Mouse (Mus musculus): ENCODE measurements around the gene Ednrb.
A peak's percentile ranks its signal among the peaks of the same experiment; 100 is the strongest.
"Not testable (repeated sequence)": the region's sequence is repeated elsewhere in the genome, so short reads cannot be mapped to it uniquely, and the experiment has no call there.

Gene Ednrb

DNA sequence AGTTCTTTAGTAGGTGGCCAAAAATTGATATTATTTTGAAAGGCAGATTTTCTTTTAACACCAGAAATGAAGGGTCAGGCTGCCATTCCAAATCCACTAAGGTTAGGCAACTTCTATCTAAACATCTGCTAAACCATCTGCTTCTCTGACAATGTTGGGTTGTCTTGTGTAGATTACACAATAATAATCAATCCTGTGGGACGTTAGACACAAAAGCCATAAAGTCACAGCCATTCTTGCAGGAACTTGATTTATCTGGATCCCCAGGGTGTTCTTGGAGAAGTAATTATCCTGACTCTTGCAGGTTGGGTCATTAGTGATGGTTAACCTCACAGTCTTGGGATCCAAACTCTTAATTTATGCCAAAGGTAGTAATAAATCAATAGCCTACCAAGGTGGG lies 21.6 kb downstream of the Ednrb start:
- DNase-seq: no peak

GRCm38 (mm10) chr14:103816637-103817308 lies 27.4 kb downstream of the Ednrb start:
- no peak for DNase-seq

DNA sequence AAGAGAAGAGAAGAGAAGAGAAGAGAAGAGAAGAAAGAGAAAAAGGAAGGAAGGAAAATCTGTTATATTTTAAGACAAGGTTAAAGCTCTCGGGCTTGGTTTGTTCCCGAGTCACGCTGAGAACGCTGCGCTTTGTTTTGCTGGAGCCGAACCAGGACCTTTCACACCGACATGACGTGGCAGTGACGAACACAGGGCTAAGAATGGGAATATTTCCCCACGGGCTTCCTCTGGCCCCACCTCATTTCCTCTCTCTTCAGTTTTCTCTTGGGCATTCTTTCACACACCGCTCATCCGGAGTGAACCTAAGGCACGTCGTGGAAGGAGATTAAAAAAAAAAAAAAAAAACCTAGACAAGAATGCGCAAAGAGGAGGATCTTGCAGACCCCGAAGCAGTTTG lies 28.7 kb downstream of the Ednrb start:
- no peak for DNase-seq

DNA sequence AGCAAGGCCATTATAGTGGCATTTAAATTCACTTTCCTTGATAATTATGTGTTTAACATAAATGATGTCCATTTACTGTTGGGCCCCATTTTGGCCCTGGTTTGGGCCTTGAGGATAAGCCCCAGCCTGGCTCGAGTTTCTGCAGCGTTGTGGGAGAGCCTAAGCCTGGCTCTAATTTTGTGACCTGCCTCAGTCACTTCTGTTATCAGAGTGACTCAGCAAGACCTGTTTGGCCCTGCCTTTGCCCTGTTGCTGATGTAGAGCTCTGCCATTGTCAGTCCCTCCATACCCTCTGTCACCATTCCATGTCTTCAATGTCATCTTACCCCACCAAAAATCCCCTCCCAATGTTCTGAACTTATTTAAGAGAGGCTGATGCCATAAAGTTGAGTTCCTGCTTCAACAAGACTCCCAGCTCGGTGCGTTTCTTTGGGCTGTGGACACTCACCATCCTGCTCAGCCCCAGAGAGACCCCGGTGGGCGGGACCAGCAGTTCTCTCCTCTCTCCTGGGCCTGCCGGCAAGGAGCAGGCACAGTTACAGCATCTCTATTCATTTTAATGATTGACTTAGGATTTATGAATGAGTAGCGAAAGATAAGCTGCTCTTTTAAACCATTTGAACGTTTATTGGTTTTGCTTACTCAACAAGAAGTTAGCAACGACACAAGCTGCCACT lies 30.0 kb downstream of the Ednrb start:
- no peak for DNase-seq

- no peak for DNase-seq
Observed at GRCm38 (mm10) chr14:103813246-103813645, 31.0 kb downstream of the Ednrb start.

DNA sequence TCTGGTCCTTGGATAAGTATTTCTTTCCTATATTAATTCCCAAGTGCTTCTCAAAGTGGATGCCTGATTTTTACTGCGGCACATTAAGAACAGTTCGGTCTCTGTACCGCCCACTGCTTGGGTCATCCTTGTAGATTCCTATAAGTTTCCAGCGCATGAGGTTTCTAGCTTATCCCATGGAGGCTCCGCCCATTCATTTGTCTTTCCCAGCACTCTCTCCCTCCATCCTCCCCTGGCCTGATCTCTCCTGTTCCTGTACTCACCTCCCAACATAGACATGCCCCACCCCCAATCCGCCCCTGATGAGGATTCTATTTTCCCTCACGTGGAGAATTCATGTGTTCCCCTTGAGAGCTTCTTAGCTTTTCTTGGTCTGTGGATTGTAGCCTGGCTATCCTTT lies 32.9 kb downstream of the Ednrb start:
- no peak for DNase-seq

DNA sequence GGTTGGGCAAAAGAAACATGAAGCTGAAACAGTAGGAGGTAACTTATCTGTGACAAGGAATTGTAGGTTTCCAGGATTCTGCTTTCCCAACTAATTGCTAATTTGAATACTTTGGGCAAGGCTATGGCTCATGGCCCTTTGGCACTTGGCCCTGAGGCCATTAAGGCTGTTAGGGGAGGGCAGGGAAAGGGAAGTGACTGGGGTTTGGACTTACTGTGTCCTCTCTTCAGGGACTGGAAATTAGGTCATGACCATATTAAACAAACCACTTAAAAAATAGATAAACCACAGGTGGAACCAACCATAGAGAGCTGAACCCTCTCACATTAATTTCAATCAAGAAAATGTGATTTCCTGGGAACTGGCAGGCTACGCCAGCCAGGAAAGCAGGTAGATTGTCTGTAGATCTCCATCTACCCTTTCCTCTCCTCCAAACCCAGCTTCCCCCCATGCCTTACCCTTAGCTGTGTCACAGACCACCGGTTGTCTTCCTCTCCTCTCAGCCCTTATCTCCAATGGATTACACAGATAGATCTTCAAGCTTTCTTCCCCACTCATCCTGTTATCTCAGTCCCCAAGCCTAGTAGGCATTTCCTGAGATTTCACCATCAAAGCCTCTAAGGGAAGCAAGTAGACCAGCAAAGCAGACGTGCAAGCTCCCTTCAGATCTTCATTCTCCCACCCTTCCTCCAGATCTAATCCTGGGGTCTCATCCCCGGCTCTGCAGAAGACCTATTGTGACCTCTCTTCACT lies 40.1 kb downstream of the Ednrb start:
- no peak for DNase-seq

- DNase-seq: no peak
Observed at GRCm38 (mm10) chr14:103797123-103797522, 47.1 kb downstream of the Ednrb start.

DNA sequence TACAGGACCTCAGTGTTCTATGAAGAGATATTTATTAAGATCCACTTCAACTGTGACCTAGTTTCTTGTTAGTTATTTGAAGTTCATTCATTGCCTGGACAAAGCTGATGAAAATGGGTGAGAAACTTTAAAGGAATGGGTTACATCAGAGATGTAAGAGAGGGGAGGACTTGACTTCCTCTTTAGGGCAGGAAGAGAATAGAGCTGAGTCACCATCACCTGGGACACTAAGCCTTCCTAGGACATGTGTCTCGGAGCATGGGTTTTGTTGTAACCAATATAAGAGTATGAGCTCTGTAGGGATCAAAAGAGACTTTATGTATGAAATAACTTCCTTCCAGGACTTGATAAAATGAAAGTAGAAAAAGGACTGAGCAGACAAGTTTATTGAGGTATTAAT lies 48.6 kb downstream of the Ednrb start:
- no peak for DNase-seq

GRCm38 (mm10) chr14:103793409-103793808 lies 50.8 kb downstream of the Ednrb start:
- no peak for DNase-seq

- DNase-seq: no peak
Observed at GRCm38 (mm10) chr14:103792726-103793125, 51.5 kb downstream of the Ednrb start.

GRCm38 (mm10) chr14:103787547-103787946 lies 56.7 kb downstream of the Ednrb start:
- no peak for DNase-seq

GRCm38 (mm10) chr14:103785096-103785965 lies 58.9 kb downstream of the Ednrb start:
- no peak for DNase-seq

DNA sequence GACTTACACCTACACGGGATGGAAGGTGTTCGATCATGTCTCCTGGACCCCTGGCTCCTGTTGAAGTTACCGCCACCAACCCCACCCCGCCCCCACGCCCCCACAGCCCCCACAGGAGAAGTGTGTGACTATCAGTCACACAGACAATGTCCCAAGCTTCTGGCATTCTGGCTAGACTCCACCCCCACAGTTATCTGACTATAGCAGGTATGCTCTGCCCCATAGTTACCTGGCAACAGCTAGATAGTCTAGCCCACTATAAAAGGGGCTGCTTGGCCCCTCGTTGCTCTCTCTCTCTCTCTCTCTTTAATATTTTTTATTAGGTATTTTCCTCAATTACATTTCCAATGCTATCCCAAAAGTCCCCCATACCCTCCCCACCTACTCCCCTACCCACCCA lies 63.9 kb downstream of the Ednrb start:
- DNase-seq: not testable (repeated sequence)

DNA sequence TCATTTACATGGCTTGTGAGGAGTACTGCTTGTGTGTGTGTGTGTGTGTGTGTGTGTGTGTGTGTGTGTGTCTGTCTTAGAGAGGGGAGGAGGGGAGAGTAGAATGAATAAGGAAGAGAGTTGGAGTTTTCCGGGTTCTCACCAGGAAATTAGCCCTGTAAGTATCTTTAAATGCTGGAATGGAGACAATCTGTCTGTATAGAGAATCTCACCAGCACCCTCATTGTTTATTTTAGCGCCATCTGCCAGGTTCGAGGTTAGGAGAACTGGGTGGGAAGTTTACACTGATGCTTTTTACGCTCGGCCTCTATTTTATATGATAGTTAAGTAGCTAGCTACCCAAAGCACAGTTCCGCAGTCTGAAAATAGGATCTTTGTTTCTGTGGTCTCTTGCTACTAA lies 64.9 kb downstream of the Ednrb start:
- DNase-seq: no peak

DNA sequence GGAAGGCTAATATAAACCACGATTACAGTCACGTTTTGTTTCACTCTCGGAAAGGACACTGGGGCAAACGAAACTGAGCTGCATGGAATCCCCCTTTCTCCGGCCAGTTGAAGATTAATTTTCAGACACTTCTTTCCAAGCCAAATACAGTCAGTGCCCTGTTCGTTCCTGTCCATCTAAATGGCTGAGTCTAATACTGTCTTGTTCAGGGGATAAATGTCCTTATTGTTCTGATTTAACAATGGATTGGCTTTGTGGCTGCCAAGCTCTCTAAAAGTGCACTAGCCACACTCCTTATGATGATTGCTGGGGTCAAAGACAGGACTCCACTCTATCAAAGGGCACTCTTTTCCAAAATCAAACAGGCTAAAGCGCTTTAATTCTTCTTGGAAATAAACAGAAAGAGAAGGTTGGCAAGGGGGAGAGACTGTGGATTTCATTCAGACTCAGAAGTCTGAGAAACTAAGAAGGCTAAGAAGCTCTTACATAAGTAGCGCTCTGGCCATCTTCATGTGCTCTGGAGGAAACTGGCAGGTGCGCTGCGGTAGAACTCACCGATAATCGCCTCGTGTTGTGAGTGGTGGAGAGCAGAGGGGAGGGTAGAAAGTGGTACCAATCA lies 65.6 kb downstream of the Ednrb start:
- no peak for DNase-seq

DNA sequence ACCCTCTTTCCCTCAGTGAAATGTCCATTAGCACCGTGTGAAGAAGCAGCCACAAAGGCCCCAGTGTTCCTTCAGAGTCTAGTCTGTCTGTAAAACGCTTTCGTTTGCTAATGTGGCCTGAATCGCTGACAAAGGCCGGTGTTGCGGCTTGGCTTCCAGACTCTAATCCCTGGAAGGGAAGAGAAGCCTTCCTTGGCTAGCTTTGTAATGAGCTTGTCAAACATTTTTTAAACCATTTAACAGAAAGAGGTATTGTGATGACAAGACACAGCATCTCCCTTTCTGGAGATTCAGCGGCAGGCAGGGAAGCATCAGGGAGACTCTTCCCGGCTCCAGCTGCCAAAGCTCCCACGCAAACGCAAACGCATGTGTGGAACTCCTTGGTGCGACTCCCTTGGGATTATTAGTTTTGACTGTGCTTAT lies 66.2 kb downstream of the Ednrb start:
- peak; percentile 13 to 30 for DNase-seq

DNA sequence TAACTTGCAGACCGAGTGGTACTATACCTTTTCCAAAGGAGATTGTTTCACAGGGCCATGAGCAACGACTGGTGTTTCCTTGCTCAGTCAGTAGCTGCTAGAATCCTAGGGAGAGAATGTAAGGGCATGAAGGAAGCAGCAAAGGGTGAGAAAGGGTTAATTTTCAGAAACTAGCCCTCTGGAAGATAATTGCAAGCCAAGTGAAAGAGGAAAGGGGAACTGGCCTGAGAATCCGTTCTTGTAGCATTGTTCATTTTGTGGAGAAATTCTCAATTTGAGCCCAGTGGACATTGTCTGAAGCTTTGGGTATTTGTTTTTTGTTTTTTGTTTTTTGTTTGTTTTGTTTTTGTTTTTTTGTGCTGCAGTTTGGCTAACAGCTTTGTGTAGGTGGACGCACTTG lies 66.8 kb downstream of the Ednrb start:
- DNase-seq: no peak

GRCm38 (mm10) chr14:103769319-103770245 lies 74.6 kb downstream of the Ednrb start:
- DNase-seq: no peak

DNA sequence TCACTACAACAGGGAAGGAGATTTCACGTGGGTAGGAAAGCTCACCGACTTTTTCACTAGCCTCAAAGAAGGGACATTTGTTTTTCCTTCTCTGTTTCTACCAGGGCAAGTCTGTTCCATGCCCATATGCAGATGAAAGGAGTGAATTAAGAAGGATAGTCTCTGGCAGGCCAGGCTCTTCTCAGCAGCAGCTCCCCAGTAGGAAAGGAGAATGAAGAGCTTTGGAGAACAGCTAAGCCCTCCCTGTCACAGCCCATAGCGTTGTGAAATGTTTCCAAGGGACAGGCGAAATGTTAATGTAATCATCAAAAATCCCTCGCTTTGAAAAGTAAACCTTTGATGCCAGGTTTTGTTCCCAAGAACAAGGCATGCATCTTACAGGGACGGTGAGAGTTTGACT lies 76.7 kb downstream of the Ednrb start:
- no peak for DNase-seq
